Mouse (Mus musculus) stomach, postnatal 0 days (tissue): ENCODE measurements around the gene Dclre1a. TPM values are rescaled to one million over a fixed set of nuclear protein-coding genes. Genes with fewer than 3 reads are reported as not detected.
"Not testable (repeated sequence)": the region's sequence is repeated elsewhere in the genome, so short reads cannot be mapped to it uniquely, and the experiment has no call there.

Experiments
- ATAC-seq: fragments of 200-750 bp; cut with Nextera tagmentation; 2 replicates; pipeline ENCODE4 v1.8.0; 2017; ENCODE audit not compliant: low FRiP score, low TSS enrichment
- DNase-seq: peaks from one replicate; pipeline ENCODE4 v3.0.0-alpha.2; 2016; ENCODE audit warnings: low spot score
- H3K27ac ChIP-seq: fragments of 300-500 bp; sonication (generic); replicated peaks from 2 replicates; pipeline ENCODE4 v1.5.1; 2014; ENCODE audit warnings: mild to moderate bottlenecking, control low read depth
- H3K27me3 ChIP-seq: fragments of 300-500 bp; sonication (generic); 2 replicates; pipeline ENCODE4 v1.6.1; 2014; ENCODE audit warnings: low read length; ENCODE audit not compliant: control insufficient read depth, insufficient read depth
- H3K36me3 ChIP-seq: fragments of 300-500 bp; sonication (generic); 2 replicates; pipeline ENCODE4 v1.6.1; 2014; ENCODE audit warnings: low read length, mixed read lengths; ENCODE audit not compliant: control insufficient read depth, insufficient read depth
- H3K4me1 ChIP-seq: fragments of 300-500 bp; sonication (generic); replicated peaks from 2 replicates; pipeline ENCODE4 v1.6.1; 2014; ENCODE audit warnings: antibody characterized with exemption; ENCODE audit not compliant: control insufficient read depth, insufficient read depth
- H3K4me2 ChIP-seq: fragments of 300-500 bp; sonication (generic); replicated peaks from 2 replicates; pipeline ENCODE4 v1.6.1; 2014; ENCODE audit warnings: low read depth, mild to moderate bottlenecking, control low read depth, moderate library complexity
- H3K4me3 ChIP-seq: fragments of 300-500 bp; sonication (generic); 2 replicates; pipeline ENCODE4 v1.5.1; 2014; ENCODE audit warnings: low read depth, low read length, control low read depth
- H3K9ac ChIP-seq: fragments of 300-500 bp; sonication (generic); 2 replicates; pipeline ENCODE4 v1.6.1; 2014; ENCODE audit warnings: mild to moderate bottlenecking, low read length, control low read depth, mixed read lengths
- H3K9me3 ChIP-seq: fragments of 300-500 bp; sonication (generic); 2 replicates; pipeline ENCODE4 v1.6.1; 2016; ENCODE audit warnings: low read length; ENCODE audit not compliant: control insufficient read depth
- CTCF ChIP-seq: IDR thresholded peaks from 2 replicates; pipeline ENCODE4 v1.5.1; 2016; ENCODE audit warnings: antibody characterized with exemption, low read depth, mild to moderate bottlenecking, moderate library complexity
- EP300 ChIP-seq: optimal IDR thresholded peaks from 2 replicates; pipeline ENCODE3; 2016; ENCODE audit warnings: antibody characterized with exemption
- WGBS: fragments of 180-500 bp; shearing (Covaris S2); extraction: QIAGEN DNeasy Blood & Tissue Kit; methylation state at CpG from one replicate; pipeline ENCODE4 v1.1.7; 2014; 5-methylcytosine and 5-hydroxymethylcytosine counted together
- polyA plus RNA-seq: library from polyadenylated mRNA; unstranded; fragments of >200 nt; fragmentation: Nextera tagmentation; extraction: Ambion mirVana; gene quantifications from 2 replicates; pipeline ENCODE4 v1.2.1, GENCODE M21; 2015

Gene Dclre1a
- polyA plus RNA-seq, 1 experiment from 2014 or later: 10.7 TPM

- Histone ChIP-seq H3K4me3 (no peak overlapping the region), H3K9ac (no peak overlapping the region), H3K36me3 (peaks cover 6% of the 10 kb centered on the region), H3K27me3 (no peaks in the 10 kb centered on the region), H3K4me1 (no peaks in the 10 kb centered on the region), H3K27ac (no peak overlapping the region; the same call in 1 of the 2 replicates), H3K4me2 (no peak overlapping the region), H3K9me3 (no peaks in the 10 kb centered on the region)
- TF ChIP-seq CTCF (no peak), EP300 (no peak)
- DNase-seq (no peak), ATAC-seq (no peak)
- WGBS: 68% methylated on average over 3 of the region's 3 CpGs
Measured at GRCm38 (mm10) chr19:56534337-56534736, 13.7 kb downstream of the Dclre1a start.

DNA sequence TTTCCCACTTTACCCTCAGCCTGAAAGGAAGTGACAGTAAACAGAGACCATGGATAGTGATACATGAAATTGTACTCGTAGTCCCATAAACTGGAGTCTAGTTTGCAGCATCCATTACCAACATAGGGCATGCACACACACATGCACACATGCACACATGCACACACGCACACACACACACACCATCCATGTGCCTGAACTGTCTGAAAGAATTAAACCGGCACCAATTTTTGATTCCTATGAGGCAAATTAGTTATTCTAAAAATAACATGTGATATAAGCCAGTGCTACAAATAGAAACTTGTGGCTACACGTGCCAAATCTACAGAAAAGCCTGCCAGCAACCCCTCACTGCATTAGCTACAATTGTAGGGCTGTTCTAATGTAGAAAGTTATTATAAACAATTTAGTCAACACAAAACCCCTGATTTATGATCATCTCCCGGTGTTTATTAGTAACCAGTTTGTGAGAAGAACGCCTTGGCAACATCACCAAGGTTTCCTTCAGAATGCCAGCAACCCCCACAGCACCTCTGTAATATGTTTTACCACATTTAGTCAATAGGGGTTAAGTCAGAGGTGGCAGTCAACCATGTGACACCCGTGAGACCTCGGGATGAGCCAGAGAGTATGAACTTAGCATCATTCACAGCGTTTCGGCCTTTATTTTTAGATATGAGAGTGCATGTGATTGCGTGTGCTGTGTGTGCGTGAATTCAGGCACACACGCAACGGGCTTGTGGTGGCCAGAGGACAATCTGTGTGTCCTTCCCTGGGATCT lies 14.5 kb downstream of the Dclre1a start:
- H3K27me3 ChIP-seq: no peaks in the 10 kb centered on the region
- no peak overlapping the region for H3K9ac ChIP-seq
- no peaks in the 10 kb centered on the region for H3K4me1 ChIP-seq
- TF ChIP-seq CTCF: no peak
- peak; percentile 85 for TF ChIP-seq EP300
- peaks cover 6% of the 10 kb centered on the region for H3K36me3 ChIP-seq
- H3K27ac ChIP-seq: peak overlapping the region; percentile 41
- no peak for DNase-seq
- H3K4me2 ChIP-seq: no peak overlapping the region
- no peaks in the 10 kb centered on the region for H3K9me3 ChIP-seq
- 55% methylated on average over 14 of the region's 14 CpGs for WGBS
- H3K4me3 ChIP-seq: no peak overlapping the region
- peak; percentile 78; the same call in 1 of the 2 replicates for ATAC-seq

DNA sequence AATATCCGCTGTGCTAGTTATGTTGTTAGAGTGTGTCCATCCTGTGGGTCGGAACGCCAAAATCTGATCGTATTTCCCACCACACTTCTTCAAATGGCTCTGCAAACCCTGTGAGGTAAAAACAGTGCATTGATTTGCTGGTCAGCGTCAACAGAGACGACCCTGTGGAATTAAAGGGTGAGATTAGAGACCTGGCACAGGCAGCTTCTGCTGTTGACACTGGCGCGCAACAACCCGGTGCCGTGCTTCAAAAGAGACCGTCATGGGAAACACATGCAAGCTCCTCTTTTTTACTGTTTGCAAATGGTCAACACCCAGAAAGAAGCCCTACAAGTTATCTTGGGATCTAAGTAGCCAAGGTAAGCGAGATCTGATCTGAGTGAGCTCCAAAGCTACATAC lies 16.8 kb downstream of the Dclre1a start:
- DNase-seq: no peak
- TF ChIP-seq CTCF (no peak), EP300 (no peak)
- H3K27ac ChIP-seq: no peak overlapping the region
- WGBS: 69% methylated on average over 12 of the region's 12 CpGs
- H3K9ac ChIP-seq: no peak overlapping the region
- no peak for ATAC-seq
- H3K27me3 ChIP-seq: no peaks in the 10 kb centered on the region
- H3K9me3 ChIP-seq: no peaks in the 10 kb centered on the region
- no peak overlapping the region for H3K4me2 ChIP-seq
- no peaks in the 10 kb centered on the region for H3K4me1 ChIP-seq
- H3K36me3 ChIP-seq: peaks cover 6% of the 10 kb centered on the region
- no peak overlapping the region for H3K4me3 ChIP-seq

GRCm38 (mm10) chr19:56530529-56530928 lies 17.5 kb downstream of the Dclre1a start:
- not testable (repeated sequence) for H3K9ac ChIP-seq, DNase-seq, H3K27me3 ChIP-seq, ATAC-seq, H3K36me3 ChIP-seq, H3K4me3 ChIP-seq, H3K9me3 ChIP-seq, H3K4me1 ChIP-seq, H3K4me2 ChIP-seq, H3K27ac ChIP-seq
- no CpG with 5 or more reads among the region's 11 CpGs for WGBS

- DNase-seq, H3K9me3 ChIP-seq, H3K36me3 ChIP-seq, H3K27me3 ChIP-seq, H3K4me1 ChIP-seq, H3K9ac ChIP-seq, H3K4me3 ChIP-seq, H3K4me2 ChIP-seq, H3K27ac ChIP-seq, ATAC-seq: not testable (repeated sequence)
- no CpG with 5 or more reads among the region's 7 CpGs for WGBS
Measured at GRCm38 (mm10) chr19:56519408-56519807, 28.6 kb downstream of the Dclre1a start.

GRCm38 (mm10) chr19:56513527-56513926 lies 34.5 kb downstream of the Dclre1a start:
- H3K4me3 ChIP-seq, ATAC-seq, H3K9me3 ChIP-seq, H3K27me3 ChIP-seq, H3K36me3 ChIP-seq, H3K27ac ChIP-seq, DNase-seq, H3K4me2 ChIP-seq, H3K9ac ChIP-seq, H3K4me1 ChIP-seq: not testable (repeated sequence)
- WGBS: no CpG with 5 or more reads among the region's 2 CpGs

DNA sequence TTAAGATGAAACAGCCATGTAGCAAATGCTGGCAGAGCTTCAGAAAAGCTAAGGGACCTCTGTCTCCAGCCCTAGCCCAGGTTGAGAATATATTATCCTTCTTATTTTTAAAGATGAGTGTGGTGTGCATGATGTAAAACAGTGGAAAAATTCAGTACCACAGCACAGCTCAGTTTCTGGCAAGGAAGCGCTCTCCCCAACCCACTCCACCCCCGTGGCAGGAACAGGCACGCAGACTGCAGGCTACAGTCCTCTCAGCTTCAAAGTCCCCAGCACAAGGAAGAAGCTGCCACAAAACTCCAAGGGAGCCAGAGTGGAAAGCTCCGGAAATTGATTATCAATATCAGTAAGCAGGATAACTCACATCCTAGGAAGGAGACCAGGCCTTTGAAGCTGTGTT lies 36.8 kb downstream of the Dclre1a start:
- not testable (repeated sequence) for DNase-seq, H3K27me3 ChIP-seq, H3K36me3 ChIP-seq, H3K4me1 ChIP-seq, H3K9me3 ChIP-seq, H3K9ac ChIP-seq, H3K27ac ChIP-seq, ATAC-seq, H3K4me3 ChIP-seq, H3K4me2 ChIP-seq
- no CpG with 5 or more reads among the region's 4 CpGs for WGBS

DNA sequence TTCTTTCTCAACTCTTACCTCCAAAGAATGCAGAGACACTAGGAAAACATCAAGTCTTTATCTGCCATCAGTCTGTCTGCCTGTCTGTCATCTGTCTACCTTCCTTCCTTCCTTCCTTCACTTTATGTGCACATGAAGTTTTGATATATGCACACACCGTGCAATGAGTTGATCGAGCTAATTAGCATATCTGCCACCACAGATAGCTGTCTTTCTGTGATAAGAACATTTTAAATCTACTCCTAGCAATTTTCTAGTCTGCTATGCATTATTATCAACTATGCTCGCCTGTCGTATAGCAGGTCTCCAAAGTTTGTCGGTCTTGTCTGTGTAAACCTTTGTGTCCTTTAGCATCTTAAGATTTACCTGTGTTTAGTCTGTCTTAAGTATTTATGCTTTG lies 44.5 kb downstream of the Dclre1a start:
- not testable (repeated sequence) for H3K4me1 ChIP-seq

GRCm38 (mm10) chr19:56503069-56503468 lies 45.0 kb downstream of the Dclre1a start:
- no CpG with 5 or more reads among the region's 5 CpGs for WGBS
- not testable (repeated sequence) for H3K4me3 ChIP-seq, H3K27me3 ChIP-seq, ATAC-seq, H3K4me2 ChIP-seq, H3K27ac ChIP-seq, H3K9ac ChIP-seq, DNase-seq, H3K9me3 ChIP-seq, H3K36me3 ChIP-seq, H3K4me1 ChIP-seq

More for the DNA sequence above, 44.5 kb downstream of the Dclre1a start:
- H3K4me2 ChIP-seq, ATAC-seq, H3K9me3 ChIP-seq, H3K27ac ChIP-seq, H3K27me3 ChIP-seq, H3K9ac ChIP-seq, H3K4me3 ChIP-seq, DNase-seq, H3K36me3 ChIP-seq: not testable (repeated sequence)
- WGBS: no CpG with 5 or more reads among the region's 5 CpGs
